Mouse (Mus musculus) ES-Bruce4 (cell line): ENCODE data around the gene Ncstn.

Experiments used
- EP300 ChIP-seq: IDR thresholded peaks from 2 replicates; pipeline ENCODE4 v1.6.1; 2011; ENCODE audit warnings: low read depth, low read length; ENCODE audit not compliant: insufficient read depth
- POLR2A ChIP-seq: IDR thresholded peaks from one replicate; pipeline ENCODE4 v1.8.1; 2011; ENCODE audit warnings: low read length; ENCODE audit not compliant: insufficient read depth

DNA sequence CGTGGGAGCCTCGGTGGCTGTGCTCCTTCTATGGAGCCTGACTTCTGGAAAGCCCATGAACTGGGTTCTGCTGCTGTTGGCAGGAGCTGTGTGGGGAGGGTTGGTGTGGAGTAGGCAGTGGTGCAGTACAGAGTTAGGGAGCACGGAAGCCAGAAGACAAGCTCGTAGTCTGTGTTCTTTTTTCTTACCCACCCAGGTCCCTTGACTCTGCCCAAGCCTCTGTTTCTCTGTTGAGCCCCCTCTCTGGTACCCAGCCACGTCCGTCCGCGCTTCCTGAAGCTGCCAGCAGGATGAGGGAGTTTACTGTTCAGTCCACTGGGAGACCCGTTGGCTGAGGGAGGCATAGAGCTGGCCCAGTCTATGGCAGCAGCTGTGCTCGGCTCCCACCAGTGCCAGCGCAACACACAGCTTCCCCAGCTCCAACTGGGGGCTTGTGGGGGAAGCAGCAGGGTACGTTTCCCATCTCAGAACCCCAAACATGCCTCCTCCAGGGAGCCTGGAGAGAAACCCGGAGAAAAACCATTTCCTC lies 17.9 kb downstream of the Ncstn start:
- TF ChIP-seq EP300 (no peak), POLR2A (no peak)
